Mouse (Mus musculus) adrenal gland, postnatal 10 days (tissue): ENCODE results near the gene Dgkh. TPM values are rescaled to one million over a fixed set of nuclear protein-coding genes. Genes with fewer than 3 reads are reported as not detected.
"Not testable (repeated sequence)": the region's sequence is repeated elsewhere in the genome, so short reads cannot be mapped to it uniquely, and the experiment has no call there.

ENCODE experiments used
- DNase-seq: peaks from one replicate; pipeline ENCODE4 v3.0.0; 2021; ENCODE audit warnings: mixed read lengths
- total RNA-seq, 2 experiments: library from RNA; stranded (reverse); gene quantifications; 2 replicates each; pipeline ENCODE4 v1.2.3; 2021

Dgkh gene
- total RNA-seq, 2 experiments from 2014 or later, result 9.8 to 11.9 TPM

DNA sequence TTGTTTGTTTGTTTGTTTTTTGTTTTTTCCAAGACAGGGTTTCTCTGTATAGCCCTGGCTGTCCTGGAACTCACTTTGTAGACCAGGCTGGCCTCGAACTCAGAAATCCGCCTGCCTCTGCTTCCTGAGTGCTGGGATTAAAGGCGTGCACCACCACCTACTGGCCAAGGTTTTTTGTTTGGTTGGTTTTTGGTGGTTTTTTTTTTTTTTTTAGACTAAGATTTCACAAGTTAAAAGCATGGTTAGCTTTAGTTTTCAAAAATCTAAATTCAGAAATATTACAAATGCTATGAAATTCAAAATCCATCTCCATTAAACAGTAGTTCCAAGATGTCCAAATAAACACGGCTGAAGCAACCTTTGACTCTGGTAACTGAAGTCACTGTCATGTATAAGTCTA is 8.9 kb downstream of the Dgkh start:
- not testable (repeated sequence) for DNase-seq

DNA sequence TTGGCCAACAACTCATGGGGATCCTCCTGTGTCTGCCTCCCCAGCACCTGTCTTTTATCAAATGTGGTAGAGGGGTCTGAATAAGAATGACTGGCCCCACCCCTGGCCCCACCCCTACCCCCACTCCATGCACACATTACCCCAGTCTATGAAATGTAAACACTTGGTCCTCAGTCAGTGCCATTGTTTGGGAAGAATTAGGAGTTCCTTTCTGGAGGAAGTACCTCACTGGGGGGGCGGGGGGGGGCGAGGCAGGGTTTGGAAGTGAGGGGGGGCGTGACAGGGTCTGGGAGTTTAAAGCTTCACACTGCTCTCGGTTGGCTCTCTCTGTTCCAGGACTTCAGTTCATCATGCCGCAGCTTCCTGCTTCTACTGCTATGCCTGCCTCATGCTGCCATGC is 10.5 kb downstream of the Dgkh start:
- no peak for DNase-seq

DNA sequence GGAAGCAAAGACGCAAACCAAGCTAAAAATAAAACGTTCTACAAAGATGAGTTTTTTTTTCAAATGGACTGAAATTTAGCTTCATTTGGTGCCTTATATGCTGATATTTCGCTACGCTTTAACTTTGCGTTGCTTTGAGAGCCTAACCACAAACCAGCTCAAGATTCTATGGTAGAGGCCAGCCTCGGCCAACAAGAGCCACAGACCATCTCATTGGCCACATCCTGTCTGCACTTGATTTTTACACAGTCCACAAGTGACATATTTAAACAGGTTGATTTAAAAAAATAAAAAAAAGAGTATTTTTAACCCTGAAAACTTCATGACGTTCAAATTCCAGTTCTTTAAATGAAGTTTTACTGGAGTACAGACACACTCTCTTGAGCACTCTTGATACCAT is 16.5 kb downstream of the Dgkh start:
- DNase-seq, result no peak

DNA sequence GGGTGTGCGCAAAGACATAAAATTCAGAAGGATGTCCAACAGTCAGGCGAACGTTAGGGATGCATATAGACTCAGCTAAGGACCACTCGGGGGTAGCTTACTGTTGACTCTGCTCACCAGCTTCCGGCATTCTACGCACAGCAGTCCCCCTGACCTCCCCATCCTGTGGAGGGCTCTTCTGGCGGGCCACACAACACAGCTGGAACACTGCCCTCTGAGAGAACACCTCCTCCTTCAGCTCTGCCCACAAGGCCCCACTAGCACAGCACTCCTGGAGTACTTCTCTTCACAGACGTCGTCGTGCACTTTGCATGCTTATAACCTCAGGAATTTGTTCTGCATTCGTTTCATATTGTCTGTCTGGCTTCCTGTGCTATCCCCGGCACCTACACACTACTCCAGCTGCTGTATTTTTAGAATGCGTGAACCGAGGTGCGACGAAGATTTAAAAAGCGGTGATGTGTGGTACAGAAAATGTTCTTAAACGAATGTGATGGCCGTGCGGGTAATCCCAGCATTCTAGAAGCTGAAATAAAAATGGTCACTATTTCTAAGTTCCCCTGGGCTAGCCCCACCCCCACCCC is 19.9 kb downstream of the Dgkh start:
- DNase-seq, result no peak

- no peak for DNase-seq
Observed at GRCm38 (mm10) chr14:78710647-78711046, 21.9 kb downstream of the Dgkh start.

GRCm38 (mm10) chr14:78705616-78706015 is 27.0 kb downstream of the Dgkh start:
- no peak for DNase-seq

DNA sequence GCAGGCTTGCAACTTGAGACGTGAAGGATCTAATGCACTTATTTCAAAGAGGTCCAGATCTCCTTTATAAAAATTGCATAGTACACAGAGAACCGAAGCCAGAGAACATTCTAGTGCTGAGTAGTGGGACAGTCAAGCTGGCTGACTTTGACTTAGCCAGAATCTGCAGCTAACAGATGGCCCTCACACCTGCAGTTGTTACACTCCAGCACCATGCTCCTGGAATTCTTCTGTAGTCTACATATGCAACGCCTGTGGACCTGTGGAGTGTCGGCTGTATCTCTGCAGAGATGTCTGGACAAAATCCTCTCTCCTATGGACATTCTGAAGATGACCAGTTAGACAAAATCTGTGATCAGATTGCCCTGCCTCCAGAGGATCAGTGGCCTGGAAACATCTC is 28.6 kb downstream of the Dgkh start:
- no peak for DNase-seq

- no peak for DNase-seq
Observed at GRCm38 (mm10) chr14:78703361-78703760, 29.2 kb downstream of the Dgkh start.

DNA sequence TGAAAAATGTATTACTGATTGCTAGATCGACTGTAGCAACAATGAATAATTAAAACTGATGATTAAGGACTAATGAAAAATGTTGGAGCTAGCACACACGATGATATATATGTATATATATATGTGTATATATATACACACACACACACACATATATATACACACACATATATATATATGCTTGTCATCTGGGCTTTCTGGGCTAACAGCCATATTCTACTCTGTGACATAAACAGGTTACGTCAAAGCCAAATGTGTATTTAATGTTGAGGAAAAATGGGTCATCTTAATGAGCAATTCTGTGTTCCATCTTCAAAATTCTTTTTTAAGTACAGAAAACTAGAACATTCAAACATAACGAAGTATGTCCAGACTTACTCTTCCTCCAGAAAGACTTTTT is 30.5 kb downstream of the Dgkh start:
- no peak for DNase-seq

- DNase-seq, result no peak
Observed at GRCm38 (mm10) chr14:78701501-78701900, 31.1 kb downstream of the Dgkh start.

DNA sequence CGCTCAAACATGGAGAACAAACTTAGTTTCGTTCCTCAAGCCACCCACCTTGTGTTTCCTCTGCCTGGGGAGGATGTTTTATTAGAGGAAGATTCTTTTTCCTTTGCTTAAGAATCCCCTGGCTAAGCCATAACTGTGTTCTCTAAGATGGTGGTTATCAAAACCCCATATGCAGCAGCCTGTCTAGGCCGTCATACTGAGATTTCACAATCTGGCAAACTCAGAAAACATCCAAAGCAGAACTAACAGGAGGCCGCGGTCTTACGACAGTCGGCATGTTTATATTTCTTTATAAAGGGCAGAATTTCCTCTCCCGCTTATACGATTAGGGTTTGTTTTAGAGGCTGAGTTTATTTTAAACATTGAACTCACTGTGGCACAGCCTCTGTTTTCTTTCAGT is 31.5 kb downstream of the Dgkh start:
- no peak for DNase-seq

DNA sequence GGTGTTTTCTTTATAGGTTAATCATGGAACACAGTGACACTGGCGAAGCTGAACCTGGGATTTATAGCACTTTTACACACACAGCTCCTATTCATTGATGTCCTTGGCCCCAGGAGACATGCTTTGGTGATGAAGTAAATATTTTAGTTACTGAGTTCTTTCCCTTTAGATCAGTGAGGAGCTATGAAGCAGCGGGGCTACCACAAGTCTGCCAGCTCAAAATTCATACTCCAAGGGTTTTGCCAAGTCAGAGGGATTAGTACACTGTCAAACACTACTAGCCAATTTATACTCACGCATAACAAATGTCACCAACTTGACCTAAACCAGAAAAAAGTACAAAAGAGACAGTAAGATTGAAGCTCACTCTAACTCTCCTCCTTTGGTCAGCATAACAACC is 32.9 kb downstream of the Dgkh start:
- no peak for DNase-seq

DNA sequence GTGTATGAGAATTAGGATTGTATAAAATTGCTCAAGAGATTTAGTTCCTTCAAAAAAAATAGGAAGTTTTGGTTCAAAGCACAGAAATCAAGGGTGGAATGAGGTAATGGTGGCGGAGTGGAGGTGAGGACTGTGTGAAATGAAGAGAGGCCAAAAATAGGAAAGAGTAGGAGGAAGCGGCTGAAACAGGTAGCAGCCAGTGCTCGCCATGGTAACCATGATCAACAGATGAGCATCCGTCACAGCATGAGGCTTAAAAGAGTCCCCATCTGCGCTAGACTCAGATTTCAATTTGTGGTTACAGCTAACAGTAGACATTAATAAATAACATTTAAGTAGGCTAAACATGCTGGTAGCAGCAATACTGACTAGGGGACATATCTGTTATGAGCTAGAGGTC is 33.4 kb downstream of the Dgkh start:
- no peak for DNase-seq

GRCm38 (mm10) chr14:78694121-78694520 is 38.5 kb downstream of the Dgkh start:
- DNase-seq, result no peak

- DNase-seq, result no peak
Observed at GRCm38 (mm10) chr14:78692602-78693001, 40.0 kb downstream of the Dgkh start.

GRCm38 (mm10) chr14:78691926-78692487 is 40.6 kb downstream of the Dgkh start:
- DNase-seq, result no peak

GRCm38 (mm10) chr14:78690883-78691282 is 41.7 kb downstream of the Dgkh start:
- DNase-seq, result no peak

DNA sequence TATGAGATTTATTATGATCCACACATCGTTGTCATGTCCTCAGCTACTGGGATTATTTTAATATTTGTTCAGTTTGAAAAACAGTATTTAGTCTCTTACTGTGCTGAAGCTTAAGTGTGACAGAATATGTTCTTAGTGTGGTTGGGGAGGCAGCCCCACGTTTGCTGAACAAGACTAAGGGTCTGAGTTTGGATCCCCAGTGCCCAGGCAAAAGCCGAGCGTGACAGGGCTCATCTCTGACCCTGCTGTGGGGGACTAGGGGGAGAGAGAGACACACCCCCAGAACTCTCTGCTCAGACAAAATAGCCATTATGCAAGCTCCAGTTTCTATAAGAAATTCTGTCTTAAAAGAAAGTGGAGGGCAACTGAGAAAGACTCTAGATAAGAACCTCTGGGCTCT is 42.2 kb downstream of the Dgkh start:
- DNase-seq, result no peak

DNA sequence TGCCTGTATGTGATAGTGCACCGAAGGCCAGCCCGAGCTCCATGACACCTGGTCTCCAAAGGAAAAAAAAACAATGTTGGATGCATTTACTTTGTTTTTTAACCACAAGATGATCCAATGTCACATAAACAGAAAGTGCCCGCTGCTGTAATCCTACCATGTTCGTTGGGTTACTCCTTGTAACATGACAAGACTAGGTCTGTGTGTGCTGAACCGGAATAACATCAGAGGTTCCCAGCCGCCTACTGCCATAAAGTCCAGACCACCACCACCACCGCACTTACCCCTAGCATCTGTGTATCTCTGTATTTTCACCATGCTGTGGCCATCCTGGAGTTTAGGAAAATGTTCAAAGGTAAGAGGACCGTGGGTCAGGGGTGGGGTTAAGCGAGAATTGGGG is 42.6 kb downstream of the Dgkh start:
- no peak for DNase-seq

DNA sequence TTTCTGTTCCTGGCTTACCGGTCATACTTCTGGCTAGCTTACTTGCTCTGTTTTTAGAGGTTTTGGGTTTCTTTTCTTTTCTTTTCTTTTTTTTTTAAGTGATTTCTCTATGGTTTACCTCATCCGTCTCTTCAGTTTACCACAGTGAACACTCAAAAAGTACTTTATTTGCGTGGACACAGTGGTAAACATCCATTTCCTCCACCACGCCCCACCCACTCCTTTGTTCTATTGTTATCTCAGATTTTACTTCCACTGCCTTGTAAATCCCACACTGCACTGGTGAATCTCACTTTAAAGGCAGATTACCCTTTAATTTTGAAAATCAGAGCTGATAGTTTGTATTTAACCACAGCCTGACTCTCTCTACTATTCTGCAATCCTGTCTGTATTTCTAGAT is 44.9 kb downstream of the Dgkh start:
- DNase-seq, result no peak

DNA sequence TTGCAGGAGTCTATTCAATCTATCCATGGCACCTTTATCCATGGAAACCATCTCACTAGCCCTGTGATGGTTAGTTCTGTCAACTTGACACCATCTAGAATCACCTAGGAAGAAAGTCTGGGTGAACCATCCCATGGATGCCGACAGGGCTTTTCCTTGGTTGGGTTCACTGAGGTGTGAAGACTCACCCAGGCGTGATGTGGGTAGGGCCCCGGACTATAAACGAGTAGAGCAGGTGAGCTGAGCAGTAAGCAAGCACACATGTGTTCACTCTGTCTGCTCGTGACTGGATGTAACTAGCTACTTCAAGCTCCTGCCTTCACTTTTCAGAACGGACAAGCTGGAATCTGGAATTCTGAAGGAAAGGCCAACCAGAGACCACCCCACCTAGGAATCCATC is 45.9 kb downstream of the Dgkh start:
- no peak for DNase-seq

GRCm38 (mm10) chr14:78684171-78684570 is 48.4 kb downstream of the Dgkh start:
- no peak for DNase-seq

GRCm38 (mm10) chr14:78678981-78679380 is 53.6 kb downstream of the Dgkh start:
- no peak for DNase-seq

GRCm38 (mm10) chr14:78677852-78678588 is 54.6 kb downstream of the Dgkh start:
- peak; percentile 19 for DNase-seq
